Mouse (Mus musculus) stomach, embryonic 14.5 days (tissue): Measurements from ENCODE around the gene Neurl4. TPM values are rescaled to one million over a fixed set of nuclear protein-coding genes. Genes with fewer than 3 reads are reported as not detected.

Experiments used
- ATAC-seq: fragments of 200-750 bp; cut with Nextera tagmentation; 2 replicates; pipeline ENCODE4 v1.8.0; 2017; ENCODE audit warnings: low read depth, moderate TSS enrichment; ENCODE audit not compliant: insufficient number of reproducible peaks, insufficient read depth, low FRiP score
- H3K27ac ChIP-seq: fragments of 300-500 bp; sonication (generic); 2 replicates; pipeline ENCODE4 v1.5.1; 2014; ENCODE audit warnings: mild to moderate bottlenecking, low read length, moderate library complexity, mixed read lengths
- H3K27me3 ChIP-seq: fragments of 300-500 bp; sonication (generic); 2 replicates; pipeline ENCODE4 v1.6.1; 2014; ENCODE audit warnings: low read length, control low read depth, mixed read lengths; ENCODE audit not compliant: control insufficient read depth, insufficient read depth
- H3K36me3 ChIP-seq: fragments of 300-500 bp; sonication (generic); 2 replicates; pipeline ENCODE4 v1.6.1; 2014; ENCODE audit warnings: mild to moderate bottlenecking, control low read depth, low read length, moderate library complexity, mixed read lengths; ENCODE audit not compliant: control insufficient read depth, insufficient read depth
- H3K4me1 ChIP-seq: fragments of 300-500 bp; sonication (generic); 2 replicates; pipeline ENCODE4 v1.6.1; 2014; ENCODE audit warnings: low read length, control low read depth, mixed read lengths; ENCODE audit not compliant: control insufficient read depth, insufficient read depth
- H3K4me2 ChIP-seq: fragments of 300-500 bp; sonication (generic); replicated peaks from 2 replicates; pipeline ENCODE4 v1.6.1; 2014; ENCODE audit warnings: low read depth, low read length, control low read depth
- H3K4me3 ChIP-seq: fragments of 300-500 bp; sonication (generic); 2 replicates; pipeline ENCODE4 v1.5.1; 2014; ENCODE audit warnings: low read depth, low read length, control low read depth
- H3K9ac ChIP-seq: fragments of 300-500 bp; sonication (generic); replicated peaks from 2 replicates; pipeline ENCODE4 v1.6.1; 2014; ENCODE audit warnings: low read depth, mild to moderate bottlenecking, control low read depth, low read length, moderate library complexity, mixed read lengths
- H3K9me3 ChIP-seq: fragments of 300-500 bp; sonication (generic); 2 replicates; pipeline ENCODE4 v1.6.1; 2016; ENCODE audit warnings: low read depth, low read length, control low read depth; ENCODE audit not compliant: control insufficient read depth
- WGBS: fragments of 180-500 bp; shearing (Covaris S2); extraction: QIAGEN DNeasy Blood & Tissue Kit; methylation state at CpG from one replicate; pipeline ENCODE4 v1.1.7; 2014; 5-methylcytosine and 5-hydroxymethylcytosine counted together
- polyA plus RNA-seq: library from polyadenylated mRNA; unstranded; fragments of >200 nt; fragmentation: Nextera tagmentation; extraction: Ambion mirVana; gene quantifications from 2 replicates; pipeline ENCODE4 v1.2.1, GENCODE M21; 2014

Neurl4 gene
- polyA plus RNA-seq, 1 experiment from 2014 or later: 12.6 TPM

DNA sequence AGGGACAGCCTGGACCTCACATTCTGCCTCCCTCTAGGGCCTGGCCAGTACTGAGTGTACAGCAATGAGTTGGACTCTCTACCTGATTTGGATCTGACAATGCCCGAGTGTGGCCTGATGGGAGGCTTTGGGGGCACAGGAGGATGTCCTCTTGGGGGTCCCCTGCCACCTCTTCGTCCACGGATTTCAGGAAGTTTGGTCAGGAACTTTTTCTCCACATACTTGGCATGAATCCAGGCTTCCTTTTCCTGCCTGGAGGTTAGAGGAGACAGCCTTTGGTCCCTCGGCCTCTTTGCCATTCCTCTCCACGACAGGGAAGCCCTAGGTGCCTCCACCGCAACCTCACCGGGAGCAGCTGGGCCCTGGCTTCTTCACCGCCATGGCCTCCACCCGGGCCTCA is 16.6 kb upstream of the Neurl4 start:
- Histone ChIP-seq H3K4me2 (no peak overlapping the region), H3K27me3 (no peaks in the 10 kb centered on the region), H3K27ac (no peak overlapping the region), H3K36me3 (no peaks in the 10 kb centered on the region), H3K4me3 (no peak overlapping the region), H3K9me3 (no peaks in the 10 kb centered on the region), H3K9ac (no peak overlapping the region), H3K4me1 (peaks cover 12% of the 10 kb centered on the region)
- 74% methylated on average over 9 of the region's 9 CpGs for WGBS
- ATAC-seq: no peak

- Histone ChIP-seq H3K4me1 (peaks cover 8% of the 10 kb centered on the region), H3K27me3 (no peaks in the 10 kb centered on the region), H3K4me2 (no peak overlapping the region), H3K4me3 (no peak overlapping the region), H3K9me3 (no peaks in the 10 kb centered on the region), H3K27ac (no peak overlapping the region), H3K9ac (no peak overlapping the region), H3K36me3 (no peaks in the 10 kb centered on the region)
- 80% methylated on average over 8 of the region's 8 CpGs for whole genome bisulfite sequencing
- no peak for ATAC-seq
Observed at GRCm38 (mm10) chr11:69884663-69885062, 16.2 kb upstream of the Neurl4 start.

GRCm38 (mm10) chr11:69886907-69887635 is 13.8 kb upstream of the Neurl4 start:
- ATAC-seq: no peak
- no peak overlapping the region for H3K4me2 ChIP-seq
- H3K36me3 ChIP-seq: no peaks in the 10 kb centered on the region
- no peak overlapping the region for H3K9ac ChIP-seq
- no peaks in the 10 kb centered on the region for H3K27me3 ChIP-seq
- H3K27ac ChIP-seq: no peak overlapping the region
- H3K9me3 ChIP-seq: no peaks in the 10 kb centered on the region
- no peaks in the 10 kb centered on the region for H3K4me1 ChIP-seq
- H3K4me3 ChIP-seq: no peak overlapping the region
- WGBS: 60% methylated on average over 8 of the region's 8 CpGs

- Histone ChIP-seq H3K4me3 (no peak overlapping the region), H3K27ac (no peak overlapping the region), H3K27me3 (no peaks in the 10 kb centered on the region), H3K4me1 (no peaks in the 10 kb centered on the region), H3K4me2 (no peak overlapping the region), H3K9ac (no peak overlapping the region), H3K9me3 (no peaks in the 10 kb centered on the region), H3K36me3 (no peaks in the 10 kb centered on the region)
- 72% methylated on average over 4 of the region's 4 CpGs for WGBS
- no peak; the same call in 1 of the 2 replicates for ATAC-seq
Observed at GRCm38 (mm10) chr11:69891482-69891881, 9.4 kb upstream of the Neurl4 start.

- H3K4me1 ChIP-seq: no peaks in the 10 kb centered on the region; the same call in 1 of the 2 replicates
- no peak overlapping the region for H3K9ac ChIP-seq
- H3K9me3 ChIP-seq: no peaks in the 10 kb centered on the region
- H3K4me2 ChIP-seq: no peak overlapping the region
- no peaks in the 10 kb centered on the region for H3K27me3 ChIP-seq
- WGBS: 77% methylated on average over 5 of the region's 5 CpGs
- H3K36me3 ChIP-seq: no peaks in the 10 kb centered on the region
- no peak overlapping the region for H3K27ac ChIP-seq
- H3K4me3 ChIP-seq: no peak overlapping the region
- no peak for ATAC-seq
Observed at GRCm38 (mm10) chr11:69894671-69895070, 6.2 kb upstream of the Neurl4 start.

- Histone ChIP-seq H3K27me3 (no peaks in the 10 kb centered on the region), H3K36me3 (no peaks in the 10 kb centered on the region), H3K9me3 (no peaks in the 10 kb centered on the region), H3K4me1 (peaks cover 3% of the 10 kb centered on the region; the same call in 1 of the 2 replicates), H3K4me2 (no peak within 1 kb of the TSS), H3K4me3 (no peak within 1 kb of the TSS), H3K9ac (no peak within 1 kb of the TSS), H3K27ac (no peak within 1 kb of the TSS)
- no peak for ATAC-seq
- WGBS: 74% methylated on average over 4 of the region's 4 CpGs
Observed at GRCm38 (mm10) chr11:69895291-69895690, 5.6 kb upstream of the Neurl4 start, which contains the start of gene Acap1. Acap1 (minus strand) TSS chr11:69895539.

GRCm38 (mm10) chr11:69899870-69900269 is 1.0 kb upstream of the Neurl4 start:
- no peaks in the 10 kb centered on the region for H3K9me3 ChIP-seq
- H3K4me2 ChIP-seq: peak overlapping the region; percentile 97
- 23% methylated on average over 4 of the region's 4 CpGs for WGBS
- no peak for ATAC-seq
- peaks cover 11% of the 10 kb centered on the region for H3K36me3 ChIP-seq
- peak overlapping the region; percentile 79 for H3K4me3 ChIP-seq
- peaks cover 12% of the 10 kb centered on the region for H3K4me1 ChIP-seq
- H3K9ac ChIP-seq: peak overlapping the region; percentile 93
- H3K27me3 ChIP-seq: no peaks in the 10 kb centered on the region
- no peak overlapping the region; the same call in 1 of the 2 replicates for H3K27ac ChIP-seq

GRCm38 (mm10) chr11:69901406-69901846 is 554 bp downstream of the Neurl4 start:
- Histone ChIP-seq H3K27me3 (no peaks in the 10 kb centered on the region), H3K9ac (peak overlapping the region; percentile 93), H3K27ac (peak overlapping the region; percentile 97), H3K4me2 (peak overlapping the region; percentile 97), H3K4me3 (peak overlapping the region; percentile 79), H3K36me3 (peaks cover 22% of the 10 kb centered on the region), H3K9me3 (no peaks in the 10 kb centered on the region), H3K4me1 (peaks cover 12% of the 10 kb centered on the region)
- under 1% methylated on average over 42 of the region's 42 CpGs for WGBS
- ATAC-seq: peak; percentile 76
